Mouse (Mus musculus) spleen, adult 12 weeks (tissue): ENCODE measurements around the gene P3h3.

Experiments
- DNase-seq: peaks from one replicate; pipeline ENCODE4 v3.0.0; 2022; ENCODE audit warnings: low spot score

The P3h3 gene

DNA sequence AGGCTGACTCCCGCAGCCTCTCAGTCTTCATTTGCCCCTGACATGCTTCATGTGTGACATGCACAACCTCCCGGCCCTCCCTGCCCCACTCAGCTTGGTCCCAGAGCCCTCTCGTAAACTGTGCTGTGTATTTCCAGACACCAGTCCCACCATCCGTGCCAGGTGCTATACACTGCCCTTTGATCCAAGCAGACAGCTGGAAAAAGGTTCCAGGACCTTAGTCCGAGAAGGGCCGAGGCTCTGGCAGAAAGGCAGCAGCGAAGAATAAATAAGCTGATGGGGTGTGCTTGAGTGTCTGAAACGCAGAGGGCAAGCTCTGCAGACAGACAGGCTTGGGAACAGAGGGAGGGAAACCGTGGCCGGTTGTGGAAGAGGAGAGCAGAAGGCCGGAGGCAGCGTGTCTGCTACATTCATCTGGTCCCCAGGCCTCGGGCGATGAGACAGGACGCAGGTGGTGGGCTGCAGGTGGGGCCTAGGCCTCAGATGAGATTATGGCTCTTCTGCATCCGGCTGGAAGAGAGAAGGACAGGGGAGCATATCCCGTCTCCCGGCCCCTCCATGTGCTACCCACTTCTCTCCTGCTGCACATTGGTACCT, 8.3 kb upstream of the P3h3 start:
- DNase-seq = no peak

DNA sequence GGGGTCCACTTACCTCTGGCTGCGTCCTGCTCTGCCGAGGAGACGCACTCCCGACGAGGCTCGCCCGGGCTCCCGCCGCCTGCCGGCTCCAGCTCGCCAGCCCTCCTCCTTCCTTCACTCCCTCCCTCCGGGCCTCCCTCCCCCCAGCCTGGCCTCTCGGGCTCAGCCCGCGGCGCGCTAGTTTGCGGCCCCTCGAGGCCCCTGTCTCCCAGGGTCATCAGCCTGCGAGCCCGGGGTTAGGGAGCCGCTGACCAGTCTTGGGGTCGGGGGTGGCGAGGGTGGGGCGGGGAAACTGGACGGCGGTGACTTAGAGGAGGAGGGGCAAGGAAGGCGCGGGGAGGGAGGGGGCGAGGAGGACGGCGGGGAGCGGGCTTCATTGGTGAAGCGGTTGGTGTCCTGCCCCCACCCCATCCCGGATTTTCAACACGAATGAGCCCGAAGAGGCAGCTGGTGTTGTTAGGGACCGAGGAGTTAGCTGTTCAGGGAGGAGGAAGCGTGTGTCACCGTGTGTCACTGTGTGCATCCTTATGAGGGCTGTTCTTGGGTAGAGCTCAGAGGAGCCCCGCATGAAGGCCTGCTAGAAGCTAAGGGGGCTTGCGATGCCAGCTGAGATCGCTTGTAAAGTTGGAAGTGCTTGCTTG, 6.2 kb upstream of the P3h3 start, which contains the start of gene Gpr162:
Gene Gpr162 (minus strand): TSS at position 326 of the 641 bp plus-strand sequence.
- DNase-seq = no peak

DNA sequence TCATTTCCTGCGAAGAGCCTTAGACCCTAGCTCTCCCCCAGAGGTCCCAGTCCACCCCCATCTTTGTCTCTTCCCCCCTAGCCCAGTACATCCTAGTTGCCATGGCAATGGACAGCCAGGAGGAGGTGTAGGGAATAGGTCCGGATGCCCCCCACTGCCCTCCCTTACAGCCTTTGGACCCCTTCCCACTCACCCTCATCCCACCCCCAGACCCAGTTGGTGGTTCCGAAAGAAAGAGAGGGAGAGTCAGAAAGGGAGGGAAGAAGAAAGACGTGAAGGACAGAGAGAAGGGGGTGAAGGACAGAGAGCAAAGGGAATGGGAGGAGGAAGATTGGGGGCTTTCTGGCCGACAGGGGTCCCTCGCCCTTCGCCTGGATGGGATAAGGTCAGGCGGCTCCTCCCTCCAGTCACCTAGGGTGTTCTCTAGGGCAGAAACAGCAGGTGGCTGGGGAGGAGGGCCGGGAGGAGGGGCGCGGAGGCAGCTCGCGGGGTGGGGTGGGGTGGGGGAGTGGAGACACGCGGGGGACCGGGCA, 5.6 kb upstream of the P3h3 start:
- DNase-seq = no peak

DNA sequence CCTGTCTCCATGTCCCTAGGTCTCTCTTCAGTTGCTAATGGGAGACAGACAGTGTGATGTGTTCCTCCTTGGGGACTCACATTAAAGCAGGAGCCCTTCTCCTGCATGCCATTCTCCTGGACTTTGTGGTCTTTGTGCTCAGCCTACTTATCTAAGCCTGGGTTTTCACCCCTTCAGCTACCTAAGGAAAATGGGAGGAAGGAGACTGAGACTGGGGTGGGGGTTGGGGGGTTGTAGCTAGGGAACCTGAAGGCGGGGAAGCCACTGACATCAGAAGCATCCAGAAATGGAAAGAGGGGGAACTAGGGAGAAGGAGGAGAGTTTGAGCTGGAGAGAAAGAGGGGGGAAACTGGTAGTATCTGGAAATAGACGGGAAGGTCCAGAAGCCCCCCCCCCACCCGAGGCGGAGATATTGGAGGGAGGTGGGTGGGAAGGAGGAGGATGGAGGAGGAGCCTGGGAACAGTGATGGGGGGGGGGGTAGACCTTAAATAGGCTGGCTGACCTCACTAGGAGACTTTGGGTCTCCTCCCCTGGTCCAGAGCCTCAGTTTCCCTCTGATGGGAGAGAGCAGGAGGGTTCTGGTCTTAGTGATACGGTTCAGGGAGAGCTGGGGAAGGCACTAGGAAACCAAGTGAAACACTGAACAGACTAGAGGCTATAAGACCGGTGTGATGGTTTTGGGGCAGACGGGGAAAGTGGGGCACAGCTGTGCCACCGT, 5.0 kb upstream of the P3h3 start:
- DNase-seq = no peak

DNA sequence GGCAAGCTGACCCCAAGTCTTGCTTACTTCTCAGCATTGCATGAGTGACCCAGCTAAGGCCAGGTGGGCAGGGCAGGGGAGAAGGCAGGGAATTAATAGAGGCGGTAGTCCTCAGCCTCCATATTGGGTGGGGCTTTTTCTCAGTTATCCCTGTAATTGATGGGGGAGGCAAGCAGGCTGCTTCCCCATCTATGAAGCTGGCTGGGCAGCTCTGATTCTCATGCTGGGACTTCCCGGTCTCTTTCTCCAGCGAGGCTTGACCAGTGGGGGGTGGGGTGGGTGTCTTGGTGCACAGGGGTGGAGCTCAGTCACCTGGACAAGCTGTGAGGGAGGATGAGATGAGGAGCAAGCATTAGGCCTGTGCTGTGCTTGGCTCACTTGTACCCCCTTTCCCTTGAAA, 4.2 kb upstream of the P3h3 start:
- DNase-seq = no peak

DNA sequence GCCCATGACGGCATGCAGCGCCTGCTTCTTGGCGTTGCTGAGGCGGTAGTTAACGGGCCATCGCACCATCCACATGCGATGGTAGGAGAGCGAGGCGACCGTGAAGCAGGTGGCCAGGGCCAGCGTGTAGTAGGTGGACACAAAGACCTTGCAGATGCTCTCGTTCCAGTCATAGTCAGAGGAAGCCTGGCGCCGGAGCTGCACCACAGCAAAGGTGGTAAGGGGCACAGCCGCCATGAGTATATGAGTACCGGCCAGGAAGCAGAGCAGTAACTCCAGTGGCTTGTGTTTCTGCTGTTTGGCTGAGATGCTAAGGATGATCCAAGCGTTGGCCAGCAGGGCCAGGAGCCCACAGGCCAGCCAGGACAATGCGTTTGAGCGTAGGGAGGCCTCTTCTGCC, 3.7 kb upstream of the P3h3 start:
- DNase-seq = no peak

DNA sequence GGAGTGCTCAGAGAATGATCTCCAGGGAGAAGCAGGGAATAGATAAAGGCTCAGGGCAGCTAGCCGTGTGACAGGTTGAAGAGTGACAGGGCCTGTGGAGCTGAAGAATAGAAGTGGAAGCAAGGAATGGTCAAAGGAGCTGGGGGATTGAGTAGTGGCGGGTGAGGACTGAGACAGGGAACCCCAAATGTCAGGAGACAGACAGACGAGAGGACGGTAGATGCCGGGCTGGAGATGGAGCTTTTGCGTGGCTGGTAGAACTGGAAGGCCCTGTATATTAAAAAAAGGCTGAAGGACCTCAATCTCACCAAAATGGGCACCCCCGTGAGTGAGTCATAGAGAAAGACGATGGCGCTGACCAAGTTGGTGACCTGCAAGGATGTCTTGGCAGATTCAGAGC, 3.0 kb upstream of the P3h3 start:
- no peak for DNase-seq

DNA sequence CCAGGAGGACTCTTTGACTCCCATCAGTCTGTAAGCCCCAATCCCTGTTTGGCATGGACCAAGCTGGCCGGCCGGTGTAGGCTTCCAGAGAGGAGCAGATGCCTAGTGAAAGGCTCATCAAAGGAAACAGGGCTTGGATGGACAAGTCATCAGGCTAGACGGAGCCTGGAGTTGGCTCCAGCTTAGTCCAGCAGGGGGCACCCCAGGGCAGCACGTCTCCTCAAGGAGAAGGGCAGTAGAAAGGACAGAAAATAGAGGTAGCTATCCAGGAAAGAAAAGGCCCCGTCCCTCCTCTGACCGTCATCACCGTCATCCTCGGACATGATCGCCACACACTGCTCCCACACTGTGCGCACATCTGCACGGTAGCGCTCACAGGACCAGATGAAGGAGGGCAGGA, 2.2 kb upstream of the P3h3 start:
- DNase-seq = peak; percentile 63

DNA sequence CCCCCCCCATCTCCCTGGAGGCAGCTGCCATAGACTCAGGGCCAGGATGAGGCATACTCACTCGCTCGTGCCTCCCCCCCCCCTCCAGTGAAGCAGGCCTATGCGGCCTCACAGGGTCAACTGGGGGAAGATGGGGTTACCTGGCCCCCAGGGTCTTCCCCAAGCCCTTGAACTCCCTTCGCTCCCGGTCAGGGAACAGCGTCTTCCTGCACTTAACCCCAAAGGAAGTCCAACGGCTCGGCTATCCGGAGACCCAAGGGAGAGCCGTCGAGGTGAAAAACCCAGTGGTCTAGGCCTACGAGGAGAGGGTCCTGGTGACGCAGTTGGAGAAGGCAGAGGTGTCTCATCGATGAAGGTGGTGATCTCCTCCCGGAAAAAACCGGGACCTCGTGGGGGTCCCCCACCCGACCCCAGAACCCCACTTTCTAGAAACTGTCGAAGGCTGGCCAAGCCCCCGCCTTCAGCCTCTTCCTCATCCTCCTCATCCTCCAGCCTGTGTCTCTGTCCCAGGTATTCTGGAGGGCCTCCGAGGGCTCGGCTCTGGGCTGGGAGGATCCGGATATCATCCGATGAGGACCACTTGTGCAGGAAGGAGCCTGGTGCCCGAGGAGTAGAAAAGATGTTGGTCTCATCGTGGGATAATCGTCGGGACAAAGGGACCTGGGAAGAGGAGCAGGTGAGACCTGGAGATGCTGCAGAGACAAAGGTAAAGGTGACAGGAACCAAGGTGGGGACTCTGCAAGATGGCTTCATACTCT, 1.2 kb upstream of the P3h3 start:
- DNase-seq = no peak

DNA sequence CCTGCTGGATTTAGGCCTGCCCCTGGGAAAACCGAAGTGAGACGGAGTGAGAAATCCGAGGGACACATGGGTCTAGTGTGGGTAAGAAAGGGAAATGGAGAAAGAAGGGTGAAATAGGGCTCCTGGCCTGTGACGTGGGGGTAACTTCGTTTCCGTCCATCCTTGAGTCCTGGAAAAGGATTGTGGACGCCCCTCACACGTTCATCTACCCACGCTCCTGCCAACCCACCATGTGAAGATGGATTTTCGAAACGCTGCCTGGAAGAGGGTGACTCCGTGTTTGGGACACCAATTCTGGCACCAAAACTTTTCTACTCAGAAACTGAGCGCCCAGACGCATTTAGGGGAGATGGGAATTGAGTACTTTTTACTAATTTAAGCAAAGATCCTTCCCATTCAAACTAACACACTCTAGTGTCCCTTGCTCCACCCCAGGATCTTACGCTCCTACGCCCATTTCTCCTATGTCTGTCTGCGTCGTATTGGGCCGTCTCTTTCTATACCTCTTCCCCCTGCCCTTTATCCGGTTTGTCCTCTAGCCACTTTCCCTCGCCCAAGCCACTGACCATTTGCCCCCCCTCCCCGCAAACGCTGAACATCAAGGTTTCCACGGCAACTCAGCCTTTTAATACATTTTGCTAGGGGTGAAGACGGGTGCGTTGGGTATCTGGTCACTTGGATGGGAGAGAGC, 433 bp upstream of the P3h3 start:
- no peak for DNase-seq

DNA sequence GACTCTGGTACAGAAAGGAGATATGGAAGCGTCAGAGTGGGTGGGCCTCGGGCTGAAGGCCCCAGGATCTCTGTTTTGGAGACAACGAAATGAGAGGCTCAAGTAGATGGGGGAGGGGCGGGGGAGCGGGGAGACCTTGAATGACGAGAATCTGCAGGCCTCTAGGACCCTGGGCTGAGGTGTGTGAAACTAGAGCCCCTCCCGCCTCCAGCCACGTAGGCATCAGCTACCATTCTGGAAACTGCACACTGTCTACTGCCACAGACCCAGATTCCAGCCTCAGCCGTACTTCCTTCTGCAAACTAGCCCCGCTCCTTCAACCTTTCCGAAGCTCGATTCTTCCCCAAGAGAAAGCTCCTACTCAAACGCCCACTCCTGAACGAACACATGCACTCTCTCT, 1.2 kb downstream of the P3h3 start:
- DNase-seq = no peak

DNA sequence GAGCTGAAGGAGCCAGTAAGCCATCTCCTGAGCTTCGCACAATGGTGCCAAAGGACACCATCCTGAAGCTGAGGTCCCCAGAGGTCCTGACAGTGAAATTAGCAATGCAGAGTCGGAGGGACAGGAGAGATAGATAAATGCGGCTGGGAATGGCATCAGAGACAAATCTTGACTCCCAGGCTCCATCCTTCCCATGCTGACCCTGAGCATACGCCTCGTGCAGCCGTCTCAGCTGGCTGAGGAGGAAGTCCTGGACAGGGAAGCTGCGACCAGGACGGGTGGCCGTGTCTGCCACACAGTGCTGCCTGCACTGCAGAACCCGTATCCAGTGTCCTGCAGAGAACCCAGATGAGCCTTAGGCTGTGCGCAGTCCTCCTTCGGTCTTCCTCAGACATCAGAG, 2.9 kb downstream of the P3h3 start:
- DNase-seq = no peak

DNA sequence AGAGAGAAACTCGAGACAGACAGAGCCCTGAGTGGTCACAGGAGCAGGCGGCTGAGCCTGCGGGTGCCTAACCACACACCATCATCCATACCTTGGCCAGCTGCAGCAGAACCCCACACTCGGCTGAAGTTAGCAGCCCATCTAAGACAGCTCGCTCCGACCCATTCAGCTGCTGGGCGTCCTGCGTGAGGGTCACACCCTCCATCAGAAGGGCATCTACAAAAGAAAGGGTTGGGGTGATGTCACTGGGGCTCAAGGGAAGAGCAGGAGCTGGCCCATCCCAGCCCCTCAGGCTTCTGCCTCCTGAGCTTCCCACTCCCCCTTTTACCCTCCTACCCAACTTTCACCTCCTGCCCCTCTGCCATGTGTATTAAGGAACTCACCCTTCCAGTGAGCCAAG, 7.0 kb downstream of the P3h3 start:
- DNase-seq = no peak

DNA sequence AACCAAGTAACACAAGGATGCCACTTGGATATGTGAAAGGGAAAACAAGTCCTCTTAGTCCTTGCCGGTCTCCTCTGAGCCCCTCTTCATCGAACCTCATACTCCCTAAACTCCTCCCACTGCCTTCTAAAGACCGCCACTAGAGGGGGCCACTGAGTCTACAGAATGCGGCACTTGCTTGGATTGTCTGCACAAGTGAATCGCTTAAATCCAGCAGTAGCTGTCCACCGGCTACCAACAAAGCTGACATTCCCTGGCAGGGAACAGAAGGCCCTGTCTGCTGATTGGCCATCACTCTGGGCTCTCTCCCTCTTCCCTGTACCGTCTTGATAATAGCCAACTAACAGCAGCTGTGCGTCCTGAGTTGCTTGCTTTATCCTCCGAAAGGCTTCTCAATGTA, 10.2 kb downstream of the P3h3 start:
- peak; percentile 79 for DNase-seq

DNA sequence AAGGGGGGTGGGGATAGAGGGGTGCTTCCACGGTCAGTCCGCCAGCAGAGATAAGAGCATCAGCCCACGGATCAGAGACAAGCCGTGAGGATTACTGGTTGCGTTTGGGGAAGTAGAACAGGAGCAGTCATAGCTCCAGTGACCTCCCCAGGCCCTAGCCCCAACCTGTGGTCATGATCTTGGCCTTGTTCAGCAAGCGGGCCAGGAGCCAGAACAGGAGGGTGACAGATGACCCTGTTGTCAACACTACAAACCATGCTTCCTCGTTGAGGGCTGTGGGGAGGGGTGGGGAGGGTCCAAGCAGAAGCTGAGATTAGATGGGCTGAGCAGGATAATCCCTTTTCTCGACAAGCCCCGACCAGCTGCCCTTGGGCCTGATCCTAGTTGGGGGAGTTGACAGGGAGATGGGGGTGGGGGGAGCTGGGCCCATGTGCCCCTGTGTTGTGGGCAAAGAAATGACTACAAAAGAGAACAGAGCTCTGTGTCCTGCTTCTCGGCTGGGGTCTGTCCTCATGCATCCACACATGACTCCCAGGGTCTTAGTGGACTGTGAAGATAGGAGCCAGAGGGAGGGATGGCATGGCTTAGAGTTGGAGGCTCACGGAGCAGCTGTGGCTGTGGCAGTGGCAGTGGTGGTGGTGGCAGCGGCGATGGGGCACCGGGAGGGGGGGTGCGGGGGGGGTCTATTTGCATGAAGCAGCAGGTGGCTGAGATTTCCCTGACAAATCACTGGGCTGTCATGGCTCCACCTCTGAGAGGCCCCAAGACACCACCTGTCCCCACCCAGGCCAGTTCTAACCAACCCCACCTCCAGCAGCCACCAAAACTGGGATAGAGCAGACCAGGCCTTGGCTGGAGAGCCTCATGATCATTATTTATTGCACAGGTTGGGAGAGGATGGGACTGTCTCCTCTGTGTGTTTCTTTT, 17.0 kb downstream of the P3h3 start, which contains the start of gene Gnb3:
Gene Gnb3 (minus strand): TSS at position 35 of the 927 bp plus-strand sequence.
- DNase-seq = no peak

DNA sequence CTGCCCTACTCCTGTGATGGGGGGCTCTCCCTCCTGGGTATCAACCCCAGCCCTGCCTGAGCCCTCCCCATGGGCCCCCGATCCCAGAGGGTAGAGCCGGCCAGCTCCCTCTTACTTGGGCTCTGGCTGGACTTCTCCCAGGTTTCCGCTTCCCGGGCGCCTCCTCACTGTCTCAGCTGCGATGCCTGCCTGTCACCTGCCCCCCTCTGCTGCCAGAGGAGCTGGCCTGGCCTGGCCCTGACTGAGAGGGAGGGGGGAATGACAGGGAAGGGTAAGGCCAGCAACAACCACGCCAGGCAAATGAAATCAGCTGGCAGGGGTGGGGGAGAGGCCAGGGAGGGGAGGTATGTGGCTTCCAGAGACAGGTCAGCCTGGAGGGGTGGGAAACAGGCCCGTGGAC, 17.7 kb downstream of the P3h3 start:
- DNase-seq = no peak

DNA sequence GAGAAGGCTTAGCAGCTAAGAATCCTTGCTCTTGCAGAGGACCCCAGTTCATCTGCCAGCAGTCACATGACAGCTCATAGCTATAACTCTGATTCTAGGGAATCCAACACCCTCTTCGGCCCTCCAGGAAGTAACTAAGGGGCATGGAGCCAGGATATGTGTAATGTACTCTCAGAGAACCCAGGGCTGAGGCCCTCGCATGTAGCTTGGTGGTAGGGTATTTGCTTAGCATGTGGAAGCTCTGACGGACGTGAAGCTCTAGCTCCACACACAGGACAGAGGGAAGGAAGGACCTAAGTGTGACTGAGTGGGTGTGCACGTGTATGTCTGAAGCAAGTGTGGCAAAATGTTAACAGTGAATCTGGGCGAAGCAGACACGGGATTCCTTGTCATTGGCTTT, 21.1 kb downstream of the P3h3 start:
- no peak for DNase-seq

DNA sequence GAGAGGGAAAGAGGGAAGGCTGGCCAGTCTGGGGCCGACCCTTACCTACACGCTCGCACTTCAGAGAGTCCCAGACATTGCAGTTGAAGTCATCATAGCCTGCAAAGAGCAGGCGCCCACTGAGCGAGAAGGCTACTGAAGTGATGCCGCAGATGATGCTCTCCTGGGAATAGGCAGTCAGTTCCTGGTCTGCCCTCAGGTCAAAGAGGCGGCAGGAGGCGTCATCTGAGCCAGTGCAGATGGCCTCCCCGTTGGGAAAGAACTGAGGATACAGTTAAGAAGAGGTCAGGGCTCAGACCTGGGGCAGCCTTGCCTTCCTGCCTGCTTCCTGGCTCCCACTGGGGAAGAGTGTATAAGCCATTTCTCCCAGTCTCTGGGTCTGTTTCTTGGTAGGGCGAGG, 22.0 kb downstream of the P3h3 start:
- no peak for DNase-seq

DNA sequence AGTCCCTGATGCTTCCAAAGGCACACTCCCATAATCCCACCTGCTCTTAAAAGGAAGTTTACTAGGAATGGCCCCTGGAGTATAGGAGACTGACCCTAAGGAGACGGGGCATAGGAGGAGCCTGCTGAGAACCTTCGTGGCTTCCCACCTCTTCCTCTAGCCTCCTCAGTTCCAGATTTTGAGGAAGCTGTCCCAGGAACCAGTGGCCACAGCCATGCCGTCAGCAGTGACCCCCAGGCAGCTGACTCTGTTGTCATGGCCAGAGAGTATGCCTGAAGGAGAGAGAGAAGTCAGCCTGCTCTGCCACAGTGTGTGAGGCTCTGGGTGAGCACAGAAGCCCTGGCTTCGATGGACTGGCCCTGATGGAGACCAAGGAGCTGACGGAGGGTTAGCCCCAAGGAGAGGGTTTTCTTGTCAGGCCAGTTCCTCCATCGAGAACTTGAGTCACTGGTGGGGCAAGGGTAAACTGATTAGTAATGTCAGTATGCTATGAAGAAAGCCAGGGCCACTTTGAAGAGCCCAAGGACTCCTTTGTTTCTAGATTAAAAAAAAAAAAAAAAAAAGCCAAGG, 23.0 kb downstream of the P3h3 start:
- no peak for DNase-seq

DNA sequence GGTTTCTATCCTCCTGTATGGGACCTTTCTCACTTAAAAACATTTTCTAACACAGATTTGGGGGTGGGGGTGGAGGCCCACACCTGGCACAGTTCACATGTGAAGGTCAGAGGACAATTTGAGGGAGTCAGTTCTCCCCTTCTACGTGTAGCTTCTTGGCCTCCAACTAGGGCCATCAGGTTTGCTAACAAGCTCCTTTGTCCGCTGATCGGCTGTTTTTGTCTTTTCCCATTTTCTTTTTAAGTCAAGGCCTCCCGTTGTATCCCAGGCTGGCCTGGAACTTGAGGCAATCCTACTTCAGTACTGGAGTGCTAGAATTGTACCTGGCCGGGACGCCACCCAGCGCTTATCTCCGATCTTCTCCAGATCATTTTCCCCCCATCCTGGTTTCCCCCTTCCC, 25.9 kb downstream of the P3h3 start:
- DNase-seq = no peak
